Mouse (Mus musculus) spleen, postnatal 14 days (tissue): ENCODE data around the gene Rpain.

Experiments used
- DNase-seq, 2 experiments: peaks; one replicate each; pipeline ENCODE4 v3.0.0; 2021 to 2022; ENCODE audit warnings: low spot score in 2 of 2

The Rpain gene

GRCm38 (mm10) chr11:71001167-71001566 is 31.2 kb downstream of the Rpain start:
- DNase-seq = no peak

GRCm38 (mm10) chr11:71003611-71004315 is 33.8 kb downstream of the Rpain start:
- no peak for DNase-seq

- peak; percentile 88 to 91 for DNase-seq
These were observed 34.3 kb downstream of the Rpain start, which contains the start of gene Dhx33 for GRCm38 (mm10) chr11:71004316-71004773. TSS of gene Dhx33 (minus strand) at chr11:71004437.

GRCm38 (mm10) chr11:71005046-71005445 is 35.0 kb downstream of the Rpain start:
- DNase-seq = no peak

- no peak for DNase-seq
These were observed 37.0 kb downstream of the Rpain start for GRCm38 (mm10) chr11:71007026-71007425.

GRCm38 (mm10) chr11:71007831-71008230 is 37.8 kb downstream of the Rpain start:
- no peak for DNase-seq

- DNase-seq = no peak
These were observed 38.3 kb downstream of the Rpain start for GRCm38 (mm10) chr11:71008321-71008720.

- DNase-seq = no peak
These were observed 42.7 kb downstream of the Rpain start for GRCm38 (mm10) chr11:71012743-71013142.

GRCm38 (mm10) chr11:71017051-71017450 is 47.0 kb downstream of the Rpain start:
- no peak for DNase-seq

- DNase-seq = no peak
These were observed 48.6 kb downstream of the Rpain start for GRCm38 (mm10) chr11:71018416-71019200.

GRCm38 (mm10) chr11:71019201-71020068 is 49.4 kb downstream of the Rpain start, which contains the start of the genes Mis12 and Derl2:
TSS of gene Mis12 (plus strand) at chr11:71019611.
TSS of gene Derl2 (minus strand) at chr11:71019841.
- peak; percentile 93 to 94 for DNase-seq
